Mouse (Mus musculus) adrenal gland, postnatal 0 days (tissue): ENCODE results near the gene Cubn. TPM values are rescaled to one million over a fixed set of nuclear protein-coding genes. Genes with fewer than 3 reads are reported as not detected.

ENCODE experiments used
- polyA plus RNA-seq: library from polyadenylated mRNA; unstranded; fragments of >200 nt; fragmentation: Nextera tagmentation; extraction: Ambion mirVana; gene quantifications from 2 replicates; pipeline ENCODE4 v1.2.1, GENCODE M21; 2015

Gene Cubn
- 0.17 and 0.19 TPM in 2 replicates for polyA plus RNA-seq

DNA sequence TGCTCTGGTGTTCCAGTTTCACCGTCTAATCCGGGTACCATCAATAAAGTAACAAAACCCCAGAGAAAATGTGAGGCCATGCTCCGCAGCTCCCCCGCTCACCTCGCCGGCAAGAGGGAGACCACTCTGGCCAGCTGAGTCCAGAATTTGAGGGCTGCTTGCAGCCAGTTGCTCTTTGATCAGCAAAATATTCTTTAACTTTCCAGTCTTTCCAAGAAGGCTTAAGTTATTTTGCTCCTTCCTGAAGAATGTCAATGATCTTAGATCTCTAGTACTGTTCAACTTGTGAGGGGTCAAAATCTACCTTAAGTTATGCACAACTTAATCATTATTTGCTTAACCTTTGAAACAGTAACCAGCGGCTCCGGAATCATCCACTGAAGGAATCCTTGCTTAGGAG is at the start of gene Cubn:
Gene Cubn, minus strand, starts transcription at position 80 of the 400 bp plus-strand sequence.

DNA sequence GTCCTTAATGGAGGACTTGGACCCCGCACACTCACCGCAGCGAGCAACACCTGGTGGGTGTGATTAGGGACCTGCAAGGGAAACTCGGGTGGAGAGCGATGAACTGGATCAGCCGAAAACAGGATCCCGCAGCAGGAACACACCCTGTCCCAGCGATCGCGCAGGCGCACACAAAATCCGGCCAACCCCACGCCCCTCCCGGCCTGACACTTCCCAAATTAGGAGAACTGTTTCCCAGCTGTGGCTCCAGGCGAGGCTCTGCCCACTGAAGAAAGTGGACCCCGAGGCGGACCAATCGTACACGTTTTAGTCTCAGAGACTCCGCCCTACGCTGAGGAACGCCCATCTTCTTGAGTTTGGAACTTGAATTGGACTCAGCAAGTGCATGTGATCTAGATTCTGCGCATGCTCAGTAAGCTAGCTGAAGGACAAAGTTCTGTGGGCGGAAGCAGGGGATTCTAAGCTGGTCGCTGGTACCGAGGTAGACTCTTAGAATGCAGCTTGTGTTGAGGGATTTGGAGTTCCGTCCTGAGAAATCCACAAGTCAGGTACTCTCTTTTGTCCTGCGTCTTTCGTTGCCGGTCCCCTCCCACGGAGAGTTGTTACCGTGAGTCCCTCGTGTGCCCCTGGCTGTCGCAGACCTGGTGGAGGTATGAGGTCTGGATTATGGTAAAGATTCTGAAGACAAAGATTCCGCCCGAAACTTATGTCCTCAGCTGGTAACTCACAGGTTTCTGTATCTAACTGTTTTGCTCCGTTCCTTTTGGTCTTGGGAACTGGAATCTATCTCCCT is 220.3 kb downstream of the Cubn start, which contains the start of gene Rsu1:
Gene Rsu1, minus strand, starts transcription at position 251 of the 793 bp plus-strand sequence.

Other genes with a start within 250 kb of the Cubn start
- gene Rsu1, start 220.4 kb downstream of the Cubn start, polyA plus RNA-seq, result 117 and 143 TPM in 2 replicates
- 11.1 and 13.6 TPM in 2 replicates for gene Trdmt1, start 52.9 kb upstream of the Cubn start, polyA plus RNA-seq
- 404 and 688 TPM in 2 replicates for gene Vim, start 82.1 kb upstream of the Cubn start, polyA plus RNA-seq